ENCODE assay signal across 8 mouse cellular contexts in genomic region chr8:95352151-95352870, GRCm38 (mm10). TPM values are rescaled to one million over a fixed set of nuclear protein-coding genes. Genes with fewer than 3 reads are reported as not detected.
DNase-seq lines count a peak whose midpoint lies in the region.

Mmp15 (plus strand) TSS chr8:95352268.

- H3K36me3 ChIP-seq in hindbrain, embryonic 10.5 days: 0 out of 2 replicates have a peak, but pooled peaks cover 6% of the 10 kb centered on the region

- H3K4me3 ChIP-seq in hindbrain, embryonic 10.5 days: peak within 1 kb of the TSS; percentile 89

- WGBS in hindbrain, embryonic 10.5 days: under 1% methylated on average over 80 of the region's 80 CpGs

- peak within 1 kb of the TSS; percentile 95 for H3K27ac ChIP-seq in hindbrain, embryonic 10.5 days

- H3K4me1 ChIP-seq in hindbrain, embryonic 10.5 days (replicated peaks): peaks cover 51% of the 10 kb centered on the region

- no peaks in the 10 kb centered on the region for H3K9me3 ChIP-seq in hindbrain, embryonic 10.5 days

- H3K27me3 ChIP-seq in hindbrain, embryonic 10.5 days (ENCODE audit: insufficient read depth, poor library complexity, severe bottlenecking): peaks cover 38% of the 10 kb centered on the region

- DNase-seq in WW6 (ENCODE audit: low read depth, low spot score): peak; percentile 76
- DNase-seq in cerebellum, adult 9-10 months: peak; percentile 21
- peak; percentile 47 to 60 for DNase-seq in frontal cortex, postnatal 14 days (ENCODE audit: low spot score in 2 of 2)
- peak; percentile 83 for DNase-seq in hindbrain, embryonic 10.5 days (ENCODE audit: low spot score)
- DNase-seq in layer of hippocampus, postnatal 25 days (ENCODE audit: extremely low spot score in 1 of 2, low spot score in 1 of 2): peak; percentile 56 to 58
- DNase-seq in lung, postnatal 10 days: peak; percentile 87
- DNase-seq in right cerebral cortex, adult 18-20 months: peak; percentile 63
- DNase-seq in spleen, postnatal 10 days (ENCODE audit: low spot score in 2 of 2): no peak

RNA-seq across cellular contexts. Expression of gene Mmp15, which starts in this region (rescaled TPM):
- polyA plus RNA-seq in hindbrain, embryonic 10.5 days (2016; fragmentation: Nextera tagmentation; extraction: Ambion mirVana): 15.2 and 19.4 TPM in 2 replicates
- total RNA-seq in layer of hippocampus, postnatal 25 days (2021): 10 to 100 TPM; 22.4 to 26.0 TPM

Comparison
In these comparisons a context has a peak if more than half of its experiments do, and no peak if none do; other contexts are left out.
1. DNase-seq: peak in WW6 (single experiment), cerebellum, adult 9-10 months (single experiment), frontal cortex, postnatal 14 days (2 of 2), hindbrain, embryonic 10.5 days (single experiment), layer of hippocampus, postnatal 25 days (2 of 2), lung, postnatal 10 days (single experiment) and right cerebral cortex, adult 18-20 months (single experiment); none in spleen, postnatal 10 days (0 of 2).